Mouse (Mus musculus) forebrain, embryonic 14.5 days (tissue): ENCODE results near the gene Ccdc92b. TPM values are rescaled to one million over a fixed set of nuclear protein-coding genes. Genes with fewer than 3 reads are reported as not detected.

ENCODE experiments used
- ATAC-seq: fragments of 200-750 bp; cut with Nextera tagmentation; 2 replicates; pipeline ENCODE4 v1.8.0; 2017; ENCODE audit warnings: mild to moderate bottlenecking, moderate library complexity
- DNase-seq: peaks from one replicate; pipeline ENCODE4 v3.0.0-alpha.2; 2015; ENCODE audit warnings: low spot score
- H3K27ac ChIP-seq: fragments of 300-500 bp; sonication (generic); 2 replicates; pipeline ENCODE4 v1.5.1; 2014; ENCODE audit warnings: low read depth, mild to moderate bottlenecking, control low read depth, low read length, moderate library complexity
- H3K27me3 ChIP-seq: fragments of 300-500 bp; sonication (generic); replicated peaks from 2 replicates; pipeline ENCODE4 v1.6.1; 2014; ENCODE audit warnings: low read length, control low read depth, mixed read lengths; ENCODE audit not compliant: control insufficient read depth, insufficient read depth
- H3K36me3 ChIP-seq: fragments of 300-500 bp; sonication (generic); 2 replicates; pipeline ENCODE4 v1.6.1; 2014; ENCODE audit warnings: low read length, control low read depth; ENCODE audit not compliant: control insufficient read depth, insufficient read depth
- H3K4me1 ChIP-seq: fragments of 300-500 bp; sonication (generic); 2 replicates; pipeline ENCODE4 v1.6.1; 2014; ENCODE audit warnings: antibody characterized with exemption, low read length, control low read depth; ENCODE audit not compliant: control insufficient read depth, insufficient read depth
- H3K4me2 ChIP-seq: fragments of 300-500 bp; sonication (generic); 2 replicates; pipeline ENCODE4 v1.6.1; 2014; ENCODE audit warnings: mild to moderate bottlenecking, control low read depth, low read length
- H3K4me3 ChIP-seq: fragments of 300-500 bp; sonication (generic); 2 replicates; pipeline ENCODE4 v1.5.1; 2014; ENCODE audit warnings: low read depth, low read length, control low read depth
- H3K9ac ChIP-seq: fragments of 300-500 bp; sonication (generic); 2 replicates; pipeline ENCODE4 v1.6.1; 2014; ENCODE audit warnings: mild to moderate bottlenecking, low read length, control low read depth, moderate library complexity
- H3K9me3 ChIP-seq: fragments of 300-500 bp; sonication (generic); replicated peaks from 2 replicates; pipeline ENCODE4 v1.6.1; 2016; ENCODE audit warnings: low read length, control low read depth, mixed read lengths; ENCODE audit not compliant: control insufficient read depth
- WGBS: fragments of 180-500 bp; shearing (Covaris S2); extraction: QIAGEN DNeasy Blood & Tissue Kit; methylation state at CpG from one replicate; pipeline ENCODE4 v1.1.7; 2014; 5-methylcytosine and 5-hydroxymethylcytosine counted together
- polyA plus RNA-seq: library from polyadenylated mRNA; unstranded; fragments of >200 nt; fragmentation: Nextera tagmentation; extraction: Ambion mirVana; gene quantifications from 2 replicates; pipeline ENCODE4 v1.2.1, GENCODE M21; 2014

Gene Ccdc92b
- polyA plus RNA-seq, 1 experiment from 2014 or later = 2.3 TPM

DNA sequence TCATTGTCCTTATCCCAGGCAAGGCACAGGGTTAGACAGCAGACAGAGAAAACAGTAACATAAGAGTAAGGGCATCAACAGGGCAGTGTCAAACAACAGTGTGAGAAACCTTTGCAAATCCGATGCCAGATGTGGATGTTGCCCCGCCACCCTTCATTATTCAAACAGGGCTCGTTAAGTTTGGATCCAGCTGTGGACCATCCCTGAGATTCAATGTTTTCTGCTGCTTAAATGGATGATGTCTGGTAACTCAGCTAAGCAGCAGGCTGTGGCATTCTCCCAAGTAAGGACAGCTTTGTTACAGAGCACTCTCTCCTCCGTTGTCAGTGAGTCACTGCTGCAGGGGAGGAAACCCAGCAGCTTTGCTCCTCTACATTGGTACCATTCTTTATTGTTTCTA lies 55.8 kb downstream of the Ccdc92b start:
- Histone ChIP-seq H3K9me3 (no peaks in the 10 kb centered on the region), H3K4me1 (no peaks in the 10 kb centered on the region), H3K9ac (no peak overlapping the region), H3K27me3 (no peaks in the 10 kb centered on the region), H3K27ac (no peak overlapping the region), H3K4me2 (no peak overlapping the region), H3K36me3 (peaks cover 58% of the 10 kb centered on the region), H3K4me3 (no peak overlapping the region)
- no peak for ATAC-seq
- no peak for DNase-seq
- 50% methylated on average over 4 of the region's 4 CpGs for WGBS

Other genes starting within 250 kb of the Ccdc92b start
- 5.1 and 6.0 TPM in 2 replicates for gene Rap1gap2, start 8.7 kb upstream of the Ccdc92b start, polyA plus RNA-seq
- 6.3 and 7.7 TPM in 2 replicates for gene Cluh, start 29.9 kb downstream of the Ccdc92b start, polyA plus RNA-seq
- 88.2 and 104 TPM in 2 replicates for gene Pafah1b1, start 105.1 kb downstream of the Ccdc92b start, polyA plus RNA-seq
- gene Mettl16, start 151.2 kb downstream of the Ccdc92b start, polyA plus RNA-seq = 32.1 and 38.8 TPM in 2 replicates
- gene Mnt, start 211.3 kb downstream of the Ccdc92b start, polyA plus RNA-seq = 6.8 and 7.6 TPM in 2 replicates